Mouse (Mus musculus) subcutaneous adipose tissue, adult 2 months (tissue): Measurements from ENCODE around the gene 4930518I15Rik. TPM values are rescaled to one million over a fixed set of nuclear protein-coding genes. Genes with fewer than 3 reads are reported as not detected.

Experiments
- polyA plus RNA-seq: library from polyadenylated mRNA; depleted of rRNA; stranded (reverse); fragments of >200 nt; gene quantifications from 2 replicates; pipeline ENCODE4 v1.2.3, GENCODE M21; 2012; ENCODE audit warnings: low replicate concordance; rRNA removed

Gene 4930518I15Rik
- 1.7 and 2.4 TPM in 2 replicates for polyA plus RNA-seq

GRCm38 (mm10) chr2:156857835-156858234 is at the start of gene 4930518I15Rik:
4930518I15Rik (minus strand) TSS chr2:156857946.

GRCm38 (mm10) chr2:156887017-156887416 is 29.3 kb upstream of the 4930518I15Rik start, which contains the start of gene Sla2:
Sla2 (minus strand) TSS chr2:156887192.

GRCm38 (mm10) chr2:156862772-156863486 is 5.2 kb upstream of the 4930518I15Rik start, which contains the start of gene Rab5if:
Rab5if (plus strand) TSS chr2:156863128.

GRCm38 (mm10) chr2:156839319-156840191 is 18.2 kb downstream of the 4930518I15Rik start, which contains the start of gene Tgif2:
Tgif2 (plus strand) TSS chr2:156840007.

Other genes starting within 250 kb of the 4930518I15Rik start
- 102 and 115 TPM in 2 replicates for gene Dlgap4, start 244.2 kb downstream of the 4930518I15Rik start, polyA plus RNA-seq
- gene Myl9, start 82.5 kb downstream of the 4930518I15Rik start, polyA plus RNA-seq = 237 and 1,254 TPM in 2 replicates
- 3.1 and 46.9 TPM in 2 replicates for gene Tgif2, start 17.9 kb downstream of the 4930518I15Rik start, polyA plus RNA-seq
- gene Rab5if, start 5.2 kb upstream of the 4930518I15Rik start, polyA plus RNA-seq = 110 and 118 TPM in 2 replicates
- gene Sla2, start 29.2 kb upstream of the 4930518I15Rik start, polyA plus RNA-seq = 0.20 and 0.66 TPM in 2 replicates
- 60.9 and 80.4 TPM in 2 replicates for gene Ndrg3, start 134.1 kb upstream of the 4930518I15Rik start, polyA plus RNA-seq
- gene Dsn1, start 149.2 kb upstream of the 4930518I15Rik start, polyA plus RNA-seq = 4.8 and 5.3 TPM in 2 replicates
- 10.4 and 20.6 TPM in 2 replicates for gene Soga1, start 221.3 kb upstream of the 4930518I15Rik start, polyA plus RNA-seq
- not detected in 2 replicates for gene Tldc2, start 229.1 kb upstream of the 4930518I15Rik start, polyA plus RNA-seq